Mouse (Mus musculus): Measurements from ENCODE around the gene Col7a1.

Col7a1 gene

DNA sequence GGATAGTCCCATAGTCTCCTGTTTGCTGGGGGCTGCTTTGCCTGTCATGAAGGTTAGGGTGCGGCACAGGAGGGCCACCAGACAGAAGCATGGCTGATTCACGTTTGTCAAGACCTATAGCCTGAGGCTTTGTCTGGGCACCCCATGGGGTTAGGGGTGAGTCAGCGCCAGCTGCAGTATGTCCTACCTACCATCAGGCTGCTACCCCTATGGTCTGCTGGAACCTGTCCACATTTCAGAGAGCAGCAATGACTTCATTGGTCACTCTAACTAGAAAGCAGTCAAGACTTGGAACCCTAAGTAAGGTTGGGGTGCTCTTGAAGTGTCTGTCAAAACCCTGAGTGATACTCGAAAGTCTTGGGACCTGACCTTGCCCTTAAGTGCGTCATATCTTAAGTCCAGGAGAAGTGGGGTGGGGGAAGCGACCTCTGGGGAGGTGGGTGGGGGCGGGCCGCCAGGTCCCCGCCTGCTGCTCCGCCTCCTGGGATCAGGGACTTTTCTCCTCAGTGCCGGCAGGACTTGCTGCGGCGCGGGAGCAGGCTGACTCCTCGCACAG lies at the start of gene Col7a1:
Gene Col7a1, plus strand, starts transcription at position 506 of the 556 bp plus-strand sequence.
- DNase-seq (ENCODE audit: low spot score): no peak

GRCm38 (mm10) chr9:108912308-108912707 lies 41.1 kb upstream of the Col7a1 start:
- DNase-seq (ENCODE audit: low spot score): peak; percentile 44

GRCm38 (mm10) chr9:108913161-108913560 lies 40.2 kb upstream of the Col7a1 start:
- no peak for DNase-seq (ENCODE audit: low spot score)

DNA sequence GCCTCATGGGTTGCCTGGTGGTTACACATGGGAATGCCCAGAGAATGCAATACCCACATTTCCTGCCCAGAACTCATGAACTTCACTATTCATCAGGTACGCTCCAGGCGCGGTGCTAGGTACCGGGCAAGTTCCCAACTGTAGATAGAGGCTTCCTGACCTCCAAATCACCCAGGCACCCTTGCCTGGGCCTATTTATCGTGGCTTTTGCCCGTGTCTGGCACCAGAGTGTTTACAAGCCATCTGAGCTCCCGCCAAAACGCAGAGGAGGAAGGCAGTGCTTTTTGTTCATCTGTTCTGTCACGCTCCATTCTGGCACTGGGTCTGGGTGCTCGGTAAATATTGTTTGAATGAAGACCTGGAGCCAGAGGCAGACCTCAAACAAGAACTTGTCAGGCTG lies 39.8 kb upstream of the Col7a1 start:
- DNase-seq (ENCODE audit: low spot score): no peak

- DNase-seq (ENCODE audit: low spot score): no peak
These were observed 38.9 kb upstream of the Col7a1 start, which contains the start of gene Tmem89 for GRCm38 (mm10) chr9:108914491-108914890. Gene Tmem89, plus strand, starts transcription at chr9:108914619.

- no peak for DNase-seq (ENCODE audit: low spot score)
These were observed 27.5 kb upstream of the Col7a1 start for GRCm38 (mm10) chr9:108925897-108926296.

- DNase-seq (ENCODE audit: low spot score): no peak
These were observed 25.0 kb upstream of the Col7a1 start for GRCm38 (mm10) chr9:108928424-108928823.

DNA sequence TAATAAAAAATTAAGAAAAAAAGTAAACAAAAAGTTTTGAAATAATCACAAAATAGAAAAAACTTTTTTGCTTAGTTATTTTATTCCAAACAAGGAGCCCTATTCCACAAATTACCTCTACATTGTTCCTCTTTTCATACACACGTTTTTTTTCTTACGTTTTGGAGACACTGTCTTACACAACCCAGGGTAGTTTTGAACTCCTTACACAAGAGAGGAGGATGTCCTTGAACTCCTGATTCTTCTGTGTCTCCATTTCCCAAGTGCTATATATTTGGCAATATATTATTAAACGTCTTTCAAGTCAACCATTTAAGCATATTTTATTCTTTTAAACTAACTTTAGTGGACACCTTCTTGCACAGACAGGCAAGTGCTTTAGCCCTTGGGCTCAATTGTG lies 17.4 kb upstream of the Col7a1 start:
- DNase-seq (ENCODE audit: low spot score): no peak

GRCm38 (mm10) chr9:108936418-108937364 lies 16.7 kb upstream of the Col7a1 start, which contains the start of gene Uqcrc1:
Gene Uqcrc1, plus strand, starts transcription at chr9:108936633.
- peak; percentile 92 for DNase-seq (ENCODE audit: low spot score)

- no peak for DNase-seq (ENCODE audit: low spot score)
These were observed 8.3 kb upstream of the Col7a1 start for GRCm38 (mm10) chr9:108945111-108945510.

GRCm38 (mm10) chr9:108945608-108946007 lies 7.8 kb upstream of the Col7a1 start:
- DNase-seq (ENCODE audit: low spot score): no peak

DNA sequence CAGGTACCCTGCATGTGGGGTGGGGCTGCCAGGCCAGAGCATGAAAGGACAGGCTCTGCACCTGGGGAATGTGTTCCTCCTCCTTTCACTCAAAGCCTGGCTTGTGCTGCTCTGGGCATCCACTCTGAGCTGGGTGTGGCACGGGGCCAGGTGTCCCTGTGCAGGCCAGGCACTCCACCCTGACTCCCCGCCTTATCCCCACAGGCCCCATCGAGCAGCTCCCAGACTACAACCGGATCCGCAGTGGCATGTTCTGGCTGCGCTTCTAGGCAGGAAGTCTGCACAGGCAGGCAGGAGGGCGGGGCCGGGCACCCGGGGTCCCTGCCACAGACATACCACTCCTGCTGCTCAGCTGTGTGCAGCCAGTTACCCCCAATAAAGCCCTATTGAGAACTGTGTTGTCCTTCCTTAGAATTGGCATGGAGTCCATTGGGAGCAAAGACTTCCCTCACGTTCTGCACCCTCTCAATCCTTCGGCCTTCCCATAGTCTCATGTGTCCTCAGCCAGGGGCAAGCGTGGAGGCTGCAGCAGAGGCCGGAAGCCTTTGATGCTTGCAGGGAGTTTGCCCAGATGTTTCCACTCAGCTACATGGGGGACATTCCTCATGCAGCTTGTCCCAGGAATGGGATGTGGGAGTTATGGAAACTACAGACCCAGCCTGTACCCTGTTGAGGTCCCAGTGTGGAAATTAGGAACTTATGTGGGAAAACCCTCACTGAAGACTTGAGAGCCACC lies 4.0 kb upstream of the Col7a1 start:
- DNase-seq (ENCODE audit: low spot score): no peak

- no peak for DNase-seq (ENCODE audit: low spot score)
These were observed 3.2 kb upstream of the Col7a1 start for GRCm38 (mm10) chr9:108949967-108950728.

DNA sequence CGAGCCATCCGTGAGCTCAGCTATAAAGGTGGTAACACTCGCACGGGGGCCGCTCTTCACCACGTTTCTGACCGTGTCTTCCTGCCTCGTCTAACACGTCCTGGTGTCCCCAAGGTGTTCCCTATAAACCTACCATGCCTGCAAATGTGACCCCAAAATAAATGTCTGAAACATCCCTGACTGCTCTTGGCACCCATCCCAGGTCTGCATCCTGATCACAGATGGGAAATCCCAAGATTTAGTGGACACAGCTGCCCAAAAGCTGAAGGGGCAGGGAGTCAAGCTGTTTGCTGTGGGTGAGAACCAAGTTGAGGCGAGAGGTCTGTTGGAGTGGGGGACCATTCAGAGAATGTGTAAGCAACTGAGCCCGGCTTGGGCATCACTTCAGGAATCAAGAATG lies 1.9 kb downstream of the Col7a1 start:
- no peak for DNase-seq (ENCODE audit: low spot score)

GRCm38 (mm10) chr9:108955846-108956245 lies 2.5 kb downstream of the Col7a1 start:
- no peak for DNase-seq (ENCODE audit: low spot score)

DNA sequence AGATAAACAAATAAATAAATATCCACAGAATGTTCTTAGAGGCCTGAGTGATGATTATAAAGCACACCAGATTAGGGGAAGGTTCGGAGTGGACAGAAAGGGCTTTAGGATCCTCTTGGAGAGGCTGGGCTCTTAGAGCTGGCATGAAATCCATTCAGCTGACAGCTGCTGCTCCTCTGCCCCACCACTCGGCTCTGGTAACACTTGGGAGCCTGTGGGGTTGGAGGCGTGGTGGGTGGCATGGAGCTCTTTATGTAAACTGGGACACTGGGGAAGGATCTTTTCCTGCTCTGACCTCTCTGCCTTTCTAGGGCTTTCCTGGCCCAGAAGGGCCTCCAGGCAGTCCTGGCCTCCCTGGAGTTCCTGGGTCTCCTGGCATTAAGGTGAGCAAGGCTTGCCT lies 10.2 kb downstream of the Col7a1 start:
- DNase-seq (ENCODE audit: low spot score): no peak

DNA sequence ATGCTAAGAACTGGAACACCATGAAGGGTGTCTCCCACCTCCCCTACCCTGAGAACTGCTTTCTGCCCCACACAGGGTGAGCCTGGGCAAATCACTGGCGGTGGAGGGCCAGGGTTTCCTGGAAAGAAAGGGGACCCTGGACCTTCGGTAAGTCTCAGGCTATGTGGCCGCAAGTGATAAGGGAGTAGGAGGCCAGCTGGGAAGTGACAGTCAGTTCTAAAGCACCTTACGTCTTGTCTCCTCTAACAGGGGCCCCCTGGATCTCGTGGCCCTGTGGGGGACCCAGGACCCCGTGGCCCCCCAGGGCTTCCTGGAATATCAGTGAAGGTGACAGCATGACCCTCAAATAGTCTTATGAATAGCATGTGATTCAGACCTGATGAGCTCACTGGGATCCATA lies 11.0 kb downstream of the Col7a1 start:
- DNase-seq (ENCODE audit: low spot score): no peak

- no peak for DNase-seq (ENCODE audit: low spot score)
These were observed 17.2 kb downstream of the Col7a1 start for GRCm38 (mm10) chr9:108970623-108971022.

- no peak for DNase-seq (ENCODE audit: low spot score)
These were observed 23.1 kb downstream of the Col7a1 start for GRCm38 (mm10) chr9:108976483-108976882.

- no peak for DNase-seq (ENCODE audit: low spot score)
These were observed 24.6 kb downstream of the Col7a1 start for GRCm38 (mm10) chr9:108977966-108978365.

DNA sequence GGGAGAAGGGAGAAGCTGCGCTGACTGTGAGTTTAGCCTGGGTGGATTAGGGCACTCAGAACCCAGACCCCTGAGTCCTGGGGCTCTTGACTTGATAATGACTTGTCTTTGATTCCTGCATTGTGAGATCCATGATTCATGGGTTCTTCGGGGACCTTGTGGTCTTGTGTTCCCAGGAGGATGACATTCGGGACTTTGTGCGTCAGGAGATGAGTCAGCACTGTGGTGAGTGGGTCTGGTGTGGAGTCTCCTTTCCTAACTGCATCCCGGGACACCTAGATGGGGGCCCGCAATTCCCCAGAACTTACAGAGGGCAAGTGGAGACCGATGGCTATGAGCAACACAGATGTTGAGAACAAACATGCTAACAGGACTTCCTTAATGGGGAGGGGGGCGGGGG lies 29.1 kb downstream of the Col7a1 start:
- no peak for DNase-seq (ENCODE audit: low spot score)

DNA sequence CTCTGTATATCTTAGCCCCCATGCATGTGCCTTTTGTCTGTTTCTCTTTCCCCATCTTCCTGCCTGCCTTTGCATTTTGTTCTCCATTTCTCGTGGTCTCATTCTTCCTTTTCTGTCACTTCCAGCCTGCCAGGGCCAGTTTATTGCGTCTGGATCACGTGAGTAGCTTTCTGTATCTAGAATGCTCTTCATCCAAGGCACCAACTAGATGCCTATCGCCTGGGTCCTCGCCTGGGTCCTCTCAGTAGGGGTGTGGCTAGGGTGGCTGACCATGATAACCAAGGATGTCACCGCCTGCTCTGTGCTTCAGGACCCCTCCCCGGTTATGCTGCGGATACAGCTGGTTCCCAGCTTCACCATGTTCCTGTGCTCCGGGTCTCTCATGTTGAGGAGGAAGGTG lies 29.8 kb downstream of the Col7a1 start:
- no peak for DNase-seq (ENCODE audit: low spot score)

Data from yolk sac, embryonic 10.5 days (tissue).